Mouse (Mus musculus) lung, postnatal 36 days (tissue): ENCODE data around the gene Gm7137.
"Not testable (repeated sequence)": the region's sequence is repeated elsewhere in the genome, so short reads cannot be mapped to it uniquely, and the experiment has no call there.

Source experiments
- DNase-seq: peaks from one replicate; pipeline ENCODE4 v3.0.0; 2022; ENCODE audit warnings: mixed read lengths

Gene Gm7137

GRCm38 (mm10) chr10:77751254-77751653 is 36.7 kb downstream of the Gm7137 start, which contains the start of gene Gm9736:
Gene Gm9736 (minus strand): TSS chr10:77751354.
- not testable (repeated sequence) for DNase-seq

- not testable (repeated sequence) for DNase-seq
Measured at GRCm38 (mm10) chr10:77750686-77751085, 37.3 kb downstream of the Gm7137 start.

DNA sequence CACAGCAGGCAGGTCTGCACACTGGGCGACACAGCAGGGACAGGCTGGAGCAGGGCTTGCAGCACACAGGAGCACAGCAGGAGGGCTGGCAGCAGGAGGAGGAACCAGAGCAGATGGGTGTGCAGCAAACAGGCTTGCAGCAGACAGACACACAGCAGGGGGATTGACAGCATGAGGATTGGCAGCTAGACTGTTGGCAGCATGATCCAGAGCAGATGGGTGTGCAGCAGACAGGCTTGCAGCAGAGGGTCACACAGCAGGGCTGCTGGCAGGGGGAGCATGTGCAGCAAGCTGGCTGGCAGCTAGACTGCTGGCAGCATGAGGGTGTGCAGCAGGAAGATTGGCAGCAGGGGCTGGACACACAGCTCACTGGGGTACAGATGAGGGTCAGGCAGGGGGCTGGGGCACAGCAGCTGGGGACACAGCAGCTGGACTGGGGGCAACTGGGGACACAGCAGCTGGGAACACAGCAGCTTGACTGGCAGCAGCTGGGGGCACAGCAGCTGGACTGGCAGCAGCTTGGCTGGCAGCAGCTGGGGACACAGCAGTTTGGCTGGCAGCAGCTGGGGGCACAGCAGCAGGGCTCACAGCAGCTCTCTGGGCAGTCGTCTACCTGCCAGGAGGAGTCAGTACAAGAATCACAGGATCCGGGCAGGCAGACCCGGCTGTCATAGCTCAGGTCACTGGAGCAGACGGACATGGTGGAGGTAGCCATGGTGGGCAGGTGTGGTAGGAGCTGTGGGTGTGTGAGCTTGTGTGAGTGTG is 45.9 kb downstream of the Gm7137 start, which contains the start of gene Gm18596:
Gene Gm18596, minus strand, starts transcription at position 715 of the 765 bp plus-strand sequence.
- DNase-seq, result not testable (repeated sequence)

DNA sequence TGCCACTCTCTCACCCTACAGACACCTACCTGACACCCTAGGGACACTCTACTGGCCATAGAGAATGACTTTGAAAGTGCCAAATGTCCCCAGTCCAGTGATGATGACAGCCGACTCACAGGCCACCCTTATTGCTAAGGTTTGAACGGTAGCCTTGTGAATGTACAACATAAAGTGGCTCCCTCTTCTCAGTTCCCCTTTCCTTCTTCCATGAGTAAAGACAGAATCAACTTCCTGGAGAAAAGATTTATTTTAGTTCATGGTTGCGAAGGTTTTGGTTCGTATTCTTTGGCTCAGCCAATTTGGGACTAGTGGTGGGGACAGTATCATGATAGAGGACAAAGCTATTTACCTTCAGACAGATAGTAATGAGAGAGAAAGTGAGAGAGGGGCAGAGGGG is 49.1 kb downstream of the Gm7137 start:
- no peak for DNase-seq
